Mouse (Mus musculus) hindbrain, embryonic 15.5 days (tissue): Measurements from ENCODE around the gene Chrnb2. TPM values are rescaled to one million over a fixed set of nuclear protein-coding genes. Genes with fewer than 3 reads are reported as not detected.
A peak's percentile ranks its signal among the peaks of the same experiment; 100 is the strongest.

Experiments
- ATAC-seq: fragments of 200-750 bp; cut with Nextera tagmentation; 2 replicates; pipeline ENCODE4 v1.8.0; 2017; ENCODE audit warnings: low read depth, moderate number of reproducible peaks, moderate TSS enrichment; ENCODE audit not compliant: low FRiP score
- H3K27ac ChIP-seq: fragments of 300-500 bp; sonication (generic); replicated peaks from 2 replicates; pipeline ENCODE4 v1.5.1; 2015; ENCODE audit warnings: mild to moderate bottlenecking, inconsistent platforms
- H3K27me3 ChIP-seq: fragments of 300-500 bp; sonication (generic); 2 replicates; pipeline ENCODE4 v1.6.1; 2015; ENCODE audit warnings: control low read depth, inconsistent platforms
- H3K36me3 ChIP-seq: fragments of 300-500 bp; sonication (generic); 2 replicates; pipeline ENCODE4 v1.6.1; 2015; ENCODE audit warnings: control low read depth, inconsistent platforms
- H3K4me1 ChIP-seq: fragments of 300-500 bp; sonication (generic); replicated peaks from 2 replicates; pipeline ENCODE4 v1.6.1; 2015; ENCODE audit warnings: control low read depth, inconsistent platforms
- H3K4me2 ChIP-seq: fragments of 300-500 bp; sonication (generic); 2 replicates; pipeline ENCODE4 v1.6.1; 2015; ENCODE audit warnings: moderate library complexity, mild to moderate bottlenecking, inconsistent platforms
- H3K4me3 ChIP-seq: fragments of 300-500 bp; sonication (generic); 2 replicates; pipeline ENCODE4 v1.5.1; 2015; ENCODE audit warnings: mild to moderate bottlenecking, inconsistent platforms
- H3K9ac ChIP-seq: fragments of 300-500 bp; sonication (generic); 2 replicates; pipeline ENCODE4 v1.6.1; 2015; ENCODE audit warnings: inconsistent platforms
- H3K9me3 ChIP-seq: fragments of 300-500 bp; sonication (generic); 2 replicates; pipeline ENCODE4 v1.6.1; 2016; ENCODE audit warnings: control low read depth, inconsistent platforms
- WGBS: fragments of 180-500 bp; shearing (Covaris S2); methylation state at CpG from one replicate; pipeline ENCODE4 v1.1.7; 2015; 5-methylcytosine and 5-hydroxymethylcytosine counted together
- polyA plus RNA-seq: library from polyadenylated mRNA; unstranded; fragments of >200 nt; fragmentation: Nextera tagmentation; extraction: Ambion mirVana; gene quantifications from 2 replicates; pipeline ENCODE4 v1.2.1, GENCODE M21; 2015

Gene Chrnb2
- polyA plus RNA-seq, 1 experiment from 2014 or later, result 27.4 TPM

GRCm38 (mm10) chr3:89730350-89731331, 33.8 kb downstream of the Chrnb2 start:
- no peaks in the 10 kb centered on the region for H3K27me3 ChIP-seq
- H3K27ac ChIP-seq, result peak overlapping the region; percentile 65
- 3% methylated on average over 32 of the region's 32 CpGs for WGBS
- peak overlapping the region; percentile 58 for H3K4me2 ChIP-seq
- no peaks in the 10 kb centered on the region for H3K36me3 ChIP-seq
- H3K4me3 ChIP-seq, result peak overlapping the region; percentile 39
- peaks cover 25% of the 10 kb centered on the region for H3K4me1 ChIP-seq
- H3K9me3 ChIP-seq, result no peaks in the 10 kb centered on the region
- H3K9ac ChIP-seq, result peak overlapping the region; percentile 39
- peak; percentile 71 for ATAC-seq

DNA sequence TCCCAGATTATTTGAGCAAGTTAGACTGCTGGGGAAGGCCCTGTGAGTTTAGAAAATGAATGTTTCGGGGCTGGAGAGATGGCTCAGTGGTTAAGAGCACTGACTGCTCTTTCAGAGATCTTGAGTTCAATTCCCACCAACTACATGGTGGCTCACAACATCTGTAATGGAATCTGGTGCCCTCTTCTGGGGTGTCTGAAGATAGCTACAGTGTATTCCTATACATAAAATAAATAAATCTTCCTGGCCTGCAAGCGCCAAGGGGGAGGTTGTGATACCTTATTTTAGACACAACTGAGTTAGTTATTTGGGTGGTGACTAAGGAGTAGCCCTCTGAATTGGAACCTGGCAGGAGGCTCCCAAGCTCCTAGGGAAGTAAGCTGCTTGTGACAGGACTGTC, 35.6 kb downstream of the Chrnb2 start:
- Histone ChIP-seq H3K4me1 (peaks cover 25% of the 10 kb centered on the region), H3K9me3 (no peaks in the 10 kb centered on the region), H3K27ac (no peak overlapping the region), H3K27me3 (no peaks in the 10 kb centered on the region), H3K36me3 (no peaks in the 10 kb centered on the region), H3K4me2 (no peak overlapping the region), H3K4me3 (no peak overlapping the region), H3K9ac (no peak overlapping the region)
- WGBS, result 88% methylated on average over 2 of the region's 2 CpGs
- no peak for ATAC-seq

- Histone ChIP-seq H3K27ac (no peak overlapping the region), H3K36me3 (no peaks in the 10 kb centered on the region), H3K4me1 (peaks cover 30% of the 10 kb centered on the region), H3K4me2 (no peak overlapping the region), H3K4me3 (no peak overlapping the region), H3K9ac (no peak overlapping the region), H3K27me3 (no peaks in the 10 kb centered on the region), H3K9me3 (no peaks in the 10 kb centered on the region)
- WGBS, result 20% methylated on average over 4 of the region's 4 CpGs
- no peak for ATAC-seq
Measured at GRCm38 (mm10) chr3:89727028-89727427, 37.4 kb downstream of the Chrnb2 start.

DNA sequence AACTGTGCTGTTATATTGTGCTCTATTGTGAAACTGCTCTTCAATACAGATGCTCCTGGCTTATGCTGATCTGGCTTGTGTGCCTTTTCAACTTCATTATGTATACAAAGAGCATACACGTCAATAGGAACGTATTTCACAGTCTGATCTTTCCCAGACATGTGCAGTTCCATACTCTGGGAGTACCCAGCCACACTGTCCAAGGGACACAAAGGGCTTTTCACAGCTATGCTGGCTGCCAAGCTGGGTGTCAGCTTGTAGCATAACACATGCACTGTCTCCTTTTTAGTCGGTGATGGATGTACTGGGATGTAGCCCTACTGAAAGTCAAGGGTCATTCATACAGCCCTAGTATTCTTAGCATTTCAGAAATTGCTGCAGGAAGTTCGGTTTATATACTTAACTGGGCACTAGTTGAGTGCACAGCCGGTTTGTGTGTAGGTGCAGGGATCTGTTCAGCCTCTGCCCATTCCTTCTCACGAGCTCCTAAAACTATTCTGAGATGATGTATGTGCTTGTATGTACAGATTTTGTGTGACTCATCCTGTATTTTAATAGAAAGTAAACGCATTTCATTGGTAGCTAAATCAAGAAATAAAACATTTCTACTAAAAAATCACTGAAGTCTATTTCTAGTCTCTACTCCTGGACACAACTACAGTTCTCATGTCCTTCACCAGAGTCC, 40.9 kb downstream of the Chrnb2 start:
- 53% methylated on average over 7 of the region's 7 CpGs for WGBS
- H3K27me3 ChIP-seq, result no peaks in the 10 kb centered on the region
- peak; percentile 46; the same call in 1 of the 2 replicates for ATAC-seq
- H3K4me1 ChIP-seq, result peaks cover 5% of the 10 kb centered on the region; the same call in 1 of the 2 replicates
- H3K27ac ChIP-seq, result 0 out of 2 replicates have a peak overlapping the region, but pooled peaks have one; percentile 34
- no peak overlapping the region for H3K4me2 ChIP-seq
- no peak overlapping the region for H3K9ac ChIP-seq
- no peaks in the 10 kb centered on the region for H3K9me3 ChIP-seq
- no peak overlapping the region for H3K4me3 ChIP-seq
- no peaks in the 10 kb centered on the region for H3K36me3 ChIP-seq

- no peak overlapping the region for H3K4me3 ChIP-seq
Measured at GRCm38 (mm10) chr3:89722032-89722431, 42.4 kb downstream of the Chrnb2 start.

DNA sequence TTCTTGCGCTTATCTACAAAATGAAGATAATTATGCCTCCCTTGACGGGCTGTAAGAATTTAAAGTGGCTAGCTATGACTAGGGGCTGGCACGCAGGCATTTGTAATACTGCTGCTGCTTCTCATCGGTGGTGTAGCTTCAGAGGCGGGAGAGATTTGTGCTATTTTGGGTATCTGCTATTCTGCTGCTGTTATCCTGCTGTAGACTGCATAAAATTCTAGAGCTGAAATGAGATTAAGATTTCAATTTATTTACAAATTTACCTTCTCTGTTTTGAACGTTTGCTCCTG, 48.5 kb downstream of the Chrnb2 start:
- WGBS, result 45% methylated on average over 6 of the region's 6 CpGs
- peak overlapping the region; percentile 88 for H3K27ac ChIP-seq
- peaks cover 26% of the 10 kb centered on the region for H3K4me1 ChIP-seq
- H3K27me3 ChIP-seq, result no peaks in the 10 kb centered on the region
- H3K36me3 ChIP-seq, result no peaks in the 10 kb centered on the region
- peak overlapping the region; percentile 91 for H3K9ac ChIP-seq
- no peaks in the 10 kb centered on the region for H3K9me3 ChIP-seq
- ATAC-seq, result no peak
- peak overlapping the region; percentile 77 for H3K4me2 ChIP-seq
- H3K4me3 ChIP-seq, result peak overlapping the region; percentile 83

More at GRCm38 (mm10) chr3:89722032-89722431, 42.4 kb downstream of the Chrnb2 start:
- Histone ChIP-seq H3K27ac (no peak overlapping the region), H3K9ac (no peak overlapping the region), H3K4me1 (peaks cover 11% of the 10 kb centered on the region), H3K9me3 (no peaks in the 10 kb centered on the region), H3K4me2 (no peak overlapping the region), H3K27me3 (no peaks in the 10 kb centered on the region), H3K36me3 (no peaks in the 10 kb centered on the region)
- ATAC-seq, result no peak

- Histone ChIP-seq H3K4me2 (peak overlapping the region; percentile 77), H3K36me3 (no peaks in the 10 kb centered on the region), H3K27me3 (no peaks in the 10 kb centered on the region), H3K4me3 (peak overlapping the region; percentile 83), H3K4me1 (peaks cover 26% of the 10 kb centered on the region), H3K27ac (peak overlapping the region; percentile 88), H3K9ac (peak overlapping the region; percentile 91), H3K9me3 (no peaks in the 10 kb centered on the region)
- under 1% methylated on average over 57 of the region's 59 CpGs for WGBS
- ATAC-seq, result peak; percentile 80
Measured at GRCm38 (mm10) chr3:89715207-89715966, 49.0 kb downstream of the Chrnb2 start.

DNA sequence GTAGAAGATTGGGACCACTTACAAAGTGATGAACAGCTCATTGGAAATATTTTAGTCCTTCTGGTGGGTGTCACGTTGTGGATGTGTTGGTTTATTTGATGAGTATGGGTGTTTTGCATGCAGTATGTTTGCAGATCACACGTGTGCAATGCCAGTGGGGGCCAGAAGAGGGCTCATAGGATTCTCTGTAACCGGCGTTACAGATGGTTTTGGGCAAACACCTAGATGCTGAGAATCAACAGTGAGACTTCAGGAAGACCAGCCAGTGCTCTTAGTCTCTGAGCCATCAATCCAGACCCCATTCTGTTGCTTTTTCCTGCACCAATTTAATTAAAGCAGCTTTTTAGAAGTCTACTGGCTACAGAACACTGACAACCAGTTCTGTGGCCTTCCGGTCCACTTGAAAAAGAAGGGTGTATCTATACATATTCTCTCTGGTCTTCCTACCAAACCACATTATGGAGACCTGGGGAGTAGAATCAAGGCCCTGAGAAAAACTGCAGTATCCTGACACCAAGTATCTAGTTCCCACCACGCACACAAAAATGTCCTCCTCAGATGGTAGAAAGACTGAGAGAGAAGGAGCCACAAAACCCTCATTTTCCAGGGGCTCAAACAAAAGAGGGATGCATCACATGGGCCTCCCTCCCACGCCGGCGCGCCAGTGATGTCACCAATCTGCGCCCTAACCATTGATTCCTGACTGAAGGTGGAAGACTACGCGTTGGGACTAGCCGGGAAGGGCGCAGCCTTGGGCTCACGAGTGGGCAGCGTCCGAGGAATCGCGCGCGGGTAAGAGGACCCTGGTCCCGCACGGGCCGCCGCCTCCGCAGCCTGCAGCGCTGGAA, 49.8 kb downstream of the Chrnb2 start, which contains the start of gene Adar:
Gene Adar, plus strand, starts transcription at position 664 of the 848 bp plus-strand sequence.
- H3K27me3 ChIP-seq, result no peaks in the 10 kb centered on the region
- peaks cover 26% of the 10 kb centered on the region for H3K4me1 ChIP-seq
- peak within 1 kb of the TSS; percentile 88 for H3K27ac ChIP-seq
- peak within 1 kb of the TSS; percentile 77 for H3K4me2 ChIP-seq
- H3K9me3 ChIP-seq, result no peaks in the 10 kb centered on the region
- peak within 1 kb of the TSS; percentile 83 for H3K4me3 ChIP-seq
- peak within 1 kb of the TSS; percentile 91 for H3K9ac ChIP-seq
- H3K36me3 ChIP-seq, result no peaks in the 10 kb centered on the region
- 4% methylated on average over 28 of the region's 28 CpGs for WGBS
- peak; percentile 88 for ATAC-seq

DNA sequence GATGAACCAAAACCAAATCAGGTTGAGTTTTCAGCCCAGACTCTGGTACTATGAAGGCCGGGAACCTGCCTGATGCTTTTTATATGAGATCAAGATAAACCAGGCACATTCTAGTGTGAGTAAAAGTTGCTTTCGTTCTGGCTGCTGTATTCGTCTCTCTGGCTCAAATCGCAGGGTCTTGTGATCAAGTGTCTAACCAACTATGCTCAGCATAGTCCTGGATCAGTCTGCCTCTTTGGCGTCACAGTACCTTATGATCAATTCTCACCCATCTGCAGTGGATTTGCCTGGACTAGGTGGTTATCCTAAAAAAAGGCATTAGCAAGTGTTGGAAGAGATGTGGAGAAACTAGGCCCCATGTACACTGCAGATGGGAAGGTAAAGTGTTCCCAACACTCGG, 60.4 kb downstream of the Chrnb2 start:
- Histone ChIP-seq H3K36me3 (no peaks in the 10 kb centered on the region), H3K4me1 (no peaks in the 10 kb centered on the region), H3K27me3 (no peaks in the 10 kb centered on the region), H3K9ac (no peak overlapping the region), H3K27ac (no peak overlapping the region), H3K4me2 (no peak overlapping the region), H3K9me3 (no peaks in the 10 kb centered on the region), H3K4me3 (no peak overlapping the region)
- WGBS, result 86% methylated on average over 6 of the region's 6 CpGs
- no peak for ATAC-seq

- Histone ChIP-seq H3K9me3 (no peaks in the 10 kb centered on the region), H3K4me1 (no peaks in the 10 kb centered on the region), H3K4me2 (no peak overlapping the region), H3K27ac (no peak overlapping the region), H3K4me3 (no peak overlapping the region), H3K36me3 (no peaks in the 10 kb centered on the region), H3K27me3 (no peaks in the 10 kb centered on the region), H3K9ac (no peak overlapping the region)
- 54% methylated on average over 3 of the region's 3 CpGs for WGBS
- ATAC-seq, result no peak
Measured at GRCm38 (mm10) chr3:89703596-89703995, 60.8 kb downstream of the Chrnb2 start.

GRCm38 (mm10) chr3:89700461-89700860, 64.0 kb downstream of the Chrnb2 start:
- no peaks in the 10 kb centered on the region for H3K4me1 ChIP-seq
- H3K36me3 ChIP-seq, result no peaks in the 10 kb centered on the region
- no peak for ATAC-seq
- no peaks in the 10 kb centered on the region for H3K27me3 ChIP-seq
- H3K4me2 ChIP-seq, result no peak overlapping the region
- H3K27ac ChIP-seq, result no peak overlapping the region
- H3K9me3 ChIP-seq, result no peaks in the 10 kb centered on the region
- no peak overlapping the region for H3K9ac ChIP-seq
- WGBS, result 49% methylated on average over 11 of the region's 11 CpGs
- H3K4me3 ChIP-seq, result no peak overlapping the region
